Mouse (Mus musculus) kidney, adult 9 months (tissue): ENCODE results near the gene Zfp653.

Experiments
- DNase-seq: peaks from one replicate; pipeline ENCODE4 v3.0.0; 2022

The Zfp653 gene

DNA sequence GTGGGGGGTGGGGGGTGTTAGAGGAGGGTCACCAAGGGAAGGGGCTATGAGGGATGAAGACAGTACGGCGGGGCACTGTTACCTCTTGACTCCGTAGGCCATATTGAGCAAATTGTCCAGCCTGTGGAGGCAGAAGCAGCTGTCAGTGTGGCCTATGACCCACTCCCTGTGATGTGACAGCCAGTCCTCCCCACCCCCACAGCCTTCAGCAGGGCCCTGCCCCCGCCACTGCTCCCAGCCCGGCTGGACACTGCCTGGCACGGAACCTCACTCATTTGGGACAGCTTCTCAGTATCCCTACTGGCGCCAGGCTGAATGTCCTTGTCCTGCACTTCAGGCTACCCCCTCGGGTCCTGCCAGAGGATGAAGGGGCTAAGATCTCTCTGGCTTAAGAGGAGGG, 46.6 kb downstream of the Zfp653 start:
- DNase-seq: no peak

DNA sequence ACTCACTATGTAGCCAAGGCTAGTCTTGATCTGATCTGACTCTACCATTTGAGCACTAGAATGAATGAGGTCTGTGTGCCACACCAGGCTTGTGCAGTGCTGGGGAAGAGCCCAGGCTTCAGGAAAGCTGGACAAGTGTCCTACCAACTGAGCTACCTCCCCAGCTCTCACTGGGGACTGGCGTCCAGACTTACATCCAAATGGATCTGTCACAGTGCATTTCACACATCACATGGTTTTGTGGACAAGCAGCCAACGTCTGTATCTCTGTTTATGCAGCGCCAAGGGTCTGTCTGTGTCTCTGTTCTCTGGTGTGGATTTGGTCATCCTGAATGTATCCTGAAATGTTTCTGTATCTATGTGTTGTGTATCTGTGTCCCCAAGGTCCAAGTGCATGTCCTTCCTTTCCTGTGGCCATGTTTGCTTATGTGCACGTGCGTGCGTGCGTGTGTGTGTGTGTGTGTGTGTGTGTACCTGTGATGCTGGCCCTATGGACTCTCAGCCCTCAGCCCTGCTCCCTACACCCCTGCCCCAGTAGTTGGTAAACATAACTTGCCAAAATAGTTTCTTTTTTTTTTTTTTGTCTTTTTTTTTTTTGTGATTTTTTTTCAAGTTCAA, 53.9 kb downstream of the Zfp653 start:
- DNase-seq: no peak

DNA sequence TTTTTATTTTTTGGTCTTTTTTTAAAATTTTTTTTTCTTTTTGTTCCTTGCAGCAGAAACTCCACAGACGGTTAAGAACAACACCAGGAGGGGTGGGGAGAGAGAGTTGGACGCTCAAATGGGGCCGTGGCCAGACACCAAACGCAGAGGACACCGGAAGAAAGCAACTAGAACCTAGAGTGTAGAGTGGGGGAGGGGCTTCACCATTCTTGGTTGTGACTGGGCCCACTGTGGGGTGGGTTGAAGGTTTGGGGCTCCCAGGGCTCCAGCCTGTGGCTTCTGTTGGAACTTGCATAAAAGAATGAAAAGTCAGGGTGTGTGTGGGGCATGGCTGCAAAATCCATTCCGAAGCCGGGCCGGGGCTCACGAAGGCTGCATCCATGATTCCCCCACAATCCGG, 54.9 kb downstream of the Zfp653 start:
- no peak for DNase-seq

DNA sequence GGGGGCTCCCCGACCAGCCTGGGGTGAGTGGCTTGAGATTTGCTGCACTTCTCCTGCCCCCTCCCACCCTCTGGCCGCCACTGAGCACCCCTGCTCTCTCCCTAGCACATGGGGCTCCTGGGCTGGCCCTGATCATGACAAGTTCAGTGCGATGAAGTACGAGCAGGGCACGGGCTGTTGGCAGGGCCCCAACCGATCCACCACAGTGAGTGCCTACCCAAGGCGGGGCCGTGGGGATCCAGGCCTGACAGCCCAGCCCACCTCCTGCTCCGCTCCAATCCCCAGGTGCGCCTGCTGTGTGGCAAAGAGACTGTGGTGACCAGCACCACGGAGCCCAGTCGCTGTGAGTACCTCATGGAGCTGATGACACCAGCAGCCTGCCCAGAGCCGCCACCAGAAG, 58.4 kb downstream of the Zfp653 start:
- DNase-seq: no peak

- no peak for DNase-seq
Observed at GRCm38 (mm10) chr9:22011055-22011454, 60.1 kb downstream of the Zfp653 start.
